Mouse (Mus musculus) MEL (cell line): Measurements from ENCODE around the gene Slc17a1. TPM values are rescaled to one million over a fixed set of nuclear protein-coding genes. Genes with fewer than 3 reads are reported as not detected.
A peak's percentile ranks its signal among the peaks of the same experiment; 100 is the strongest.

Experiments used
- DNase-seq: peaks from one replicate; pipeline ENCODE4 v3.0.0; 2011; ENCODE audit warnings: low read depth, low spot score
- H3K27ac ChIP-seq: 2 replicates; pipeline ENCODE4 v1.5.1; 2012; ENCODE audit warnings: low read depth, mild to moderate bottlenecking, control low read depth, low read length, moderate library complexity; ENCODE audit not compliant: control insufficient read depth
- H3K27me3 ChIP-seq, 2 experiments: fragments of 150-350 bp in 1 of 2; sonication (generic) in 1 of 2; 2 replicates each; pipeline ENCODE4 v1.6.1; 2012; ENCODE audit warnings: low read length in 2 of 2, mild to moderate bottlenecking in 2 of 2, improper control_type of control experiment in 1 of 2, moderate library complexity in 1 of 2; ENCODE audit not compliant: insufficient read depth in 2 of 2, control insufficient read depth in 1 of 2
- H3K36me3 ChIP-seq, 2 experiments: 2 replicates each; pipeline ENCODE4 v1.6.1; 2012 to 2014; ENCODE audit warnings: low read length in 2 of 2, improper control_type of control experiment in 1 of 2, inconsistent platforms in 1 of 2, mild to moderate bottlenecking in 1 of 2; ENCODE audit not compliant: insufficient read depth in 2 of 2, control insufficient read depth in 1 of 2
- H3K4me1 ChIP-seq, 2 experiments: fragments of 150-350 bp in 1 of 2; sonication (generic) in 1 of 2; 2 replicates each; pipeline ENCODE4 v1.6.1; 2012; ENCODE audit warnings: low read length in 2 of 2, improper control_type of control experiment in 1 of 2, mild to moderate bottlenecking in 1 of 2; ENCODE audit not compliant: insufficient read depth in 2 of 2, control insufficient read depth in 1 of 2
- H3K4me3 ChIP-seq, 2 experiments: fragments of 150-350 bp in 1 of 2; sonication (generic) in 1 of 2; 2 replicates each; pipeline ENCODE4 v1.5.1; 2012; ENCODE audit warnings: low read depth in 2 of 2, low read length in 2 of 2, mild to moderate bottlenecking in 2 of 2, moderate library complexity in 2 of 2, control low read depth in 1 of 2, improper control_type of control experiment in 1 of 2; ENCODE audit not compliant: control insufficient read depth in 1 of 2, insufficient read depth in 1 of 2
- H3K79me2 ChIP-seq: 2 replicates; pipeline ENCODE4 v1.6.1; 2012; ENCODE audit warnings: mild to moderate bottlenecking, low read length, moderate library complexity; ENCODE audit not compliant: control insufficient read depth, poor library complexity, insufficient read depth
- H3K9ac ChIP-seq: 2 replicates; pipeline ENCODE4 v1.6.1; 2012; ENCODE audit warnings: low read depth, mild to moderate bottlenecking, control low read depth, low read length, moderate library complexity; ENCODE audit not compliant: control insufficient read depth, poor library complexity, severe bottlenecking
- H3K9me3 ChIP-seq: fragments of 150-350 bp; sonication (generic); replicated peaks from 2 replicates; pipeline ENCODE4 v1.6.1; 2012; ENCODE audit warnings: mild to moderate bottlenecking, low read length, improper control_type of control experiment, moderate library complexity; ENCODE audit not compliant: insufficient read depth
- BHLHE40 ChIP-seq: IDR thresholded peaks from 2 replicates; pipeline ENCODE4 v1.6.1; 2012; ENCODE audit warnings: low read depth, mild to moderate bottlenecking, inconsistent platforms, low read length, improper control_type of control experiment, borderline replicate concordance
- CHD2 ChIP-seq: IDR thresholded peaks from 2 replicates; pipeline ENCODE4 v1.6.1; 2011; ENCODE audit warnings: low read length, improper control_type of control experiment
- EP300 ChIP-seq, 2 experiments: IDR thresholded peaks; 2 replicates each; pipeline ENCODE4 v1.6.1; 2011; ENCODE audit warnings: improper control_type of control experiment in 2 of 2, low read length in 2 of 2, low read depth in 1 of 2, mild to moderate bottlenecking in 1 of 2
- ETS1 ChIP-seq: IDR thresholded peaks from 2 replicates; pipeline ENCODE4 v1.6.1; 2012; ENCODE audit warnings: low read depth, mild to moderate bottlenecking, inconsistent platforms, low read length, improper control_type of control experiment, moderate library complexity
- GATA1 ChIP-seq: IDR thresholded peaks from 2 replicates; pipeline ENCODE4 v1.6.1; 2011; ENCODE audit warnings: low read depth, low read length, improper control_type of control experiment
- HCFC1 ChIP-seq: IDR thresholded peaks from 2 replicates; pipeline ENCODE4 v1.6.1; 2012; ENCODE audit warnings: low read depth, mild to moderate bottlenecking, inconsistent platforms, low read length, improper control_type of control experiment, moderate library complexity
- JUND ChIP-seq: IDR thresholded peaks from 2 replicates; pipeline ENCODE4 v1.6.1; 2011; ENCODE audit warnings: low read depth, mild to moderate bottlenecking, improper control_type of control experiment, low read length
- KAT2A ChIP-seq: conservative IDR thresholded peaks from 2 replicates; pipeline ENCODE4 v1.6.1; 2012; ENCODE audit warnings: low read depth, low read length, improper control_type of control experiment, inconsistent platforms
- MAZ ChIP-seq: IDR thresholded peaks from 2 replicates; pipeline ENCODE4 v1.6.1; 2012; ENCODE audit warnings: low read depth, mild to moderate bottlenecking, inconsistent platforms, low read length, improper control_type of control experiment
- MXI1 ChIP-seq: IDR thresholded peaks from 2 replicates; pipeline ENCODE4 v1.6.1; 2011; ENCODE audit warnings: mild to moderate bottlenecking, low read depth, low read length, improper control_type of control experiment
- RCOR1 ChIP-seq: IDR thresholded peaks from 2 replicates; pipeline ENCODE4 v1.6.1; 2012; ENCODE audit warnings: low read depth, mild to moderate bottlenecking, inconsistent platforms, low read length, improper control_type of control experiment
- SIN3A ChIP-seq: IDR thresholded peaks from 2 replicates; pipeline ENCODE4 v1.6.1; 2012; ENCODE audit warnings: low read length, improper control_type of control experiment, inconsistent platforms
- TCF12 ChIP-seq: IDR thresholded peaks from 2 replicates; pipeline ENCODE4 v1.6.1; 2014; ENCODE audit warnings: low read depth, mild to moderate bottlenecking, inconsistent platforms, low read length, improper control_type of control experiment, moderate library complexity
- USF2 ChIP-seq, 2 experiments: IDR thresholded peaks; 2 replicates each; pipeline ENCODE4 v1.6.1; 2011 to 2012; ENCODE audit warnings: improper control_type of control experiment in 2 of 2, low read length in 2 of 2, borderline replicate concordance in 1 of 2, inconsistent platforms in 1 of 2, low read depth in 1 of 2, mild to moderate bottlenecking in 1 of 2; ENCODE audit not compliant: insufficient read depth in 1 of 2
- ZKSCAN1 ChIP-seq: IDR thresholded peaks from 2 replicates; pipeline ENCODE4 v1.6.1; 2012; ENCODE audit warnings: low read depth, mild to moderate bottlenecking, inconsistent platforms, low read length, improper control_type of control experiment, moderate library complexity
- ZNF384 ChIP-seq: IDR thresholded peaks from 2 replicates; pipeline ENCODE4 v1.6.1; 2012; ENCODE audit warnings: low read depth, mild to moderate bottlenecking, inconsistent platforms, low read length, improper control_type of control experiment
- polyA plus RNA-seq, 2 experiments: library from polyadenylated mRNA; stranded (reverse) in 1 of 2; unstranded in 1 of 2; fragments of >175 nt in 1 of 2; fragments of >200 nt in 1 of 2; gene quantifications; 2 replicates each; pipeline versions ENCODE4 v1.2.1 to v1.2.4; 2012; ENCODE audit warnings: low replicate concordance in 2 of 2, low read depth in 1 of 2; ENCODE audit not compliant: insufficient read length in 2 of 2, insufficient read depth in 1 of 2, missing spikeins in 1 of 2
- total RNA-seq: library from RNA; depleted of rRNA; stranded (reverse); fragments of 300-350 nt; gene quantifications from 2 replicates; pipeline ENCODE4 v1.2.3, GENCODE M21; 2012

The Slc17a1 gene
- total and polyA plus RNA-seq, 3 experiments = not detected

GRCm38 (mm10) chr13:23856401-23856800 is 11.1 kb upstream of the Slc17a1 start:
- H3K9ac ChIP-seq = no peak overlapping the region
- H3K9me3 ChIP-seq = no peaks in the 10 kb centered on the region
- peaks cover 5 to 17% of the 10 kb centered on the region in 2 experiments for H3K27me3 ChIP-seq
- TF ChIP-seq ETS1 (no peak), CHD2 (no peak), ZNF384 (no peak), RCOR1 (no peak), MAZ (no peak), HCFC1 (no peak), KAT2A (no peak), JUND (no peak), GATA1 (no peak), SIN3A (no peak), BHLHE40 (no peak)
- H3K79me2 ChIP-seq = no peaks in the 10 kb centered on the region
- DNase-seq = no peak
- peaks cover 0 to 6% of the 10 kb centered on the region in 2 experiments; a peak in 1 of 4 replicates for H3K4me1 ChIP-seq
- H3K27ac ChIP-seq = no peak overlapping the region
- H3K4me3 ChIP-seq = no peak overlapping the region
- peaks cover 0 to 1% of the 10 kb centered on the region in 2 experiments; a peak in 1 of 4 replicates for H3K36me3 ChIP-seq

- Histone ChIP-seq H3K27ac (no peak overlapping the region), H3K36me3 (peaks cover 0 to 9% of the 10 kb centered on the region in 2 experiments; a peak in 2 of 4 replicates), H3K4me1 (peaks cover 7 to 25% of the 10 kb centered on the region in 2 experiments; a peak in 2 of 4 replicates), H3K27me3 (peaks cover 5 to 10% of the 10 kb centered on the region in 2 experiments), H3K9me3 (no peaks in the 10 kb centered on the region), H3K4me3 (no peak overlapping the region), H3K79me2 (no peaks in the 10 kb centered on the region), H3K9ac (no peak overlapping the region)
- TF ChIP-seq MXI1 (peak; percentile 26; the same call in 1 of the 2 replicates), HCFC1 (no peak), ZKSCAN1 (no peak), TCF12 (0 out of 2 replicates have a peak, but pooled peaks have one; percentile 62), USF2 (IDR thresholded peaks at IDR 0.05; ENCODE audit: borderline replicate concordance in 1 of 2, insufficient read depth in 1 of 2, low read depth in 1 of 2, low read length in 2 of 2) (no peak), ETS1 (peak; percentile 38; the same call in 1 of the 2 replicates), EP300 (IDR thresholded peaks at IDR 0.05; ENCODE audit: low read depth in 1 of 2, low read length in 2 of 2) (peak in 1 of 2 experiments; percentile 78; a peak in 2 of 4 replicates)
- DNase-seq = no peak
Observed at GRCm38 (mm10) chr13:23861815-23862214, 5.7 kb upstream of the Slc17a1 start.
